Mouse (Mus musculus) MEL (cell line): Measurements from ENCODE around the gene Fndc3b. TPM values are rescaled to one million over a fixed set of nuclear protein-coding genes. Genes with fewer than 3 reads are reported as not detected.

Source experiments
- DNase-seq: peaks from one replicate; pipeline ENCODE4 v3.0.0; 2011; ENCODE audit warnings: low read depth, low spot score
- H3K27ac ChIP-seq: 2 replicates; pipeline ENCODE4 v1.5.1; 2012; ENCODE audit warnings: low read depth, mild to moderate bottlenecking, control low read depth, low read length, moderate library complexity; ENCODE audit not compliant: control insufficient read depth
- H3K27me3 ChIP-seq, 2 experiments: fragments of 150-350 bp in 1 of 2; sonication (generic) in 1 of 2; 2 replicates each; pipeline ENCODE4 v1.6.1; 2012; ENCODE audit warnings: low read length in 2 of 2, mild to moderate bottlenecking in 2 of 2, improper control_type of control experiment in 1 of 2, moderate library complexity in 1 of 2; ENCODE audit not compliant: insufficient read depth in 2 of 2, control insufficient read depth in 1 of 2
- H3K36me3 ChIP-seq, 2 experiments: 2 replicates each; pipeline ENCODE4 v1.6.1; 2012 to 2014; ENCODE audit warnings: low read length in 2 of 2, improper control_type of control experiment in 1 of 2, inconsistent platforms in 1 of 2, mild to moderate bottlenecking in 1 of 2; ENCODE audit not compliant: insufficient read depth in 2 of 2, control insufficient read depth in 1 of 2
- H3K4me1 ChIP-seq, 2 experiments: fragments of 150-350 bp in 1 of 2; sonication (generic) in 1 of 2; 2 replicates each; pipeline ENCODE4 v1.6.1; 2012; ENCODE audit warnings: low read length in 2 of 2, improper control_type of control experiment in 1 of 2, mild to moderate bottlenecking in 1 of 2; ENCODE audit not compliant: insufficient read depth in 2 of 2, control insufficient read depth in 1 of 2
- H3K4me3 ChIP-seq, 2 experiments: fragments of 150-350 bp in 1 of 2; sonication (generic) in 1 of 2; 2 replicates each; pipeline ENCODE4 v1.5.1; 2012; ENCODE audit warnings: low read depth in 2 of 2, low read length in 2 of 2, mild to moderate bottlenecking in 2 of 2, moderate library complexity in 2 of 2, control low read depth in 1 of 2, improper control_type of control experiment in 1 of 2; ENCODE audit not compliant: control insufficient read depth in 1 of 2, insufficient read depth in 1 of 2
- H3K79me2 ChIP-seq: 2 replicates; pipeline ENCODE4 v1.6.1; 2012; ENCODE audit warnings: mild to moderate bottlenecking, low read length, moderate library complexity; ENCODE audit not compliant: control insufficient read depth, poor library complexity, insufficient read depth
- H3K9ac ChIP-seq: 2 replicates; pipeline ENCODE4 v1.6.1; 2012; ENCODE audit warnings: low read depth, mild to moderate bottlenecking, control low read depth, low read length, moderate library complexity; ENCODE audit not compliant: control insufficient read depth, poor library complexity, severe bottlenecking
- H3K9me3 ChIP-seq: fragments of 150-350 bp; sonication (generic); replicated peaks from 2 replicates; pipeline ENCODE4 v1.6.1; 2012; ENCODE audit warnings: mild to moderate bottlenecking, low read length, improper control_type of control experiment, moderate library complexity; ENCODE audit not compliant: insufficient read depth
- BHLHE40 ChIP-seq: IDR thresholded peaks from 2 replicates; pipeline ENCODE4 v1.6.1; 2012; ENCODE audit warnings: low read depth, mild to moderate bottlenecking, inconsistent platforms, low read length, improper control_type of control experiment, borderline replicate concordance
- CHD1 ChIP-seq: IDR thresholded peaks from 2 replicates; pipeline ENCODE4 v1.6.1; 2012; ENCODE audit warnings: low read depth, mild to moderate bottlenecking, inconsistent platforms, low read length, improper control_type of control experiment
- CHD2 ChIP-seq: IDR thresholded peaks from 2 replicates; pipeline ENCODE4 v1.6.1; 2011; ENCODE audit warnings: low read length, improper control_type of control experiment
- CTCF ChIP-seq, 3 experiments: IDR thresholded peaks in 2 of 3; conservative IDR thresholded peaks in 1 of 3; 2 replicates each; pipeline ENCODE4 v1.5.1; 2011 to 2012; ENCODE audit warnings: low read length in 3 of 3, low read depth in 2 of 3, mild to moderate bottlenecking in 2 of 3, improper control_type of control experiment in 1 of 3, inconsistent platforms in 1 of 3, mixed read lengths in 1 of 3, moderate library complexity in 1 of 3; ENCODE audit not compliant: control insufficient read depth in 1 of 3, insufficient read depth in 1 of 3, poor library complexity in 1 of 3, severe bottlenecking in 1 of 3
- E2F4 ChIP-seq: IDR thresholded peaks from 2 replicates; pipeline ENCODE4 v1.6.1; 2011; ENCODE audit warnings: low read depth, low read length, improper control_type of control experiment, borderline replicate concordance
- ELF1 ChIP-seq: IDR thresholded peaks from 2 replicates; pipeline ENCODE4 v1.6.1; 2014; ENCODE audit warnings: low read depth, mild to moderate bottlenecking, inconsistent platforms, low read length, improper control_type of control experiment, moderate library complexity
- EP300 ChIP-seq, 2 experiments: IDR thresholded peaks; 2 replicates each; pipeline ENCODE4 v1.6.1; 2011; ENCODE audit warnings: improper control_type of control experiment in 2 of 2, low read length in 2 of 2, low read depth in 1 of 2, mild to moderate bottlenecking in 1 of 2
- ETS1 ChIP-seq: IDR thresholded peaks from 2 replicates; pipeline ENCODE4 v1.6.1; 2012; ENCODE audit warnings: low read depth, mild to moderate bottlenecking, inconsistent platforms, low read length, improper control_type of control experiment, moderate library complexity
- GABPA ChIP-seq: IDR thresholded peaks from 2 replicates; pipeline ENCODE4 v1.6.1; 2012; ENCODE audit warnings: low read depth, mild to moderate bottlenecking, inconsistent platforms, low read length, improper control_type of control experiment, moderate library complexity
- GATA1 ChIP-seq: IDR thresholded peaks from 2 replicates; pipeline ENCODE4 v1.6.1; 2011; ENCODE audit warnings: low read depth, low read length, improper control_type of control experiment
- HCFC1 ChIP-seq: IDR thresholded peaks from 2 replicates; pipeline ENCODE4 v1.6.1; 2012; ENCODE audit warnings: low read depth, mild to moderate bottlenecking, inconsistent platforms, low read length, improper control_type of control experiment, moderate library complexity
- JUND ChIP-seq: IDR thresholded peaks from 2 replicates; pipeline ENCODE4 v1.6.1; 2011; ENCODE audit warnings: low read depth, mild to moderate bottlenecking, improper control_type of control experiment, low read length
- MAZ ChIP-seq: IDR thresholded peaks from 2 replicates; pipeline ENCODE4 v1.6.1; 2012; ENCODE audit warnings: low read depth, mild to moderate bottlenecking, inconsistent platforms, low read length, improper control_type of control experiment
- MXI1 ChIP-seq: IDR thresholded peaks from 2 replicates; pipeline ENCODE4 v1.6.1; 2011; ENCODE audit warnings: mild to moderate bottlenecking, low read depth, low read length, improper control_type of control experiment
- MYB ChIP-seq: IDR thresholded peaks from 2 replicates; pipeline ENCODE4 v1.6.1; 2011; ENCODE audit warnings: mild to moderate bottlenecking, low read depth, low read length, improper control_type of control experiment
- MYC ChIP-seq: IDR thresholded peaks from 2 replicates; pipeline ENCODE4 v1.6.1; 2011; ENCODE audit warnings: low read depth, mild to moderate bottlenecking, low read length, improper control_type of control experiment, moderate library complexity
- POLR2A ChIP-seq, 2 experiments: IDR thresholded peaks; 2 replicates each; pipeline ENCODE4 v1.6.1; 2011 to 2012; ENCODE audit warnings: low read length in 2 of 2, mild to moderate bottlenecking in 2 of 2, control low read depth in 1 of 2, improper control_type of control experiment in 1 of 2, low read depth in 1 of 2, moderate library complexity in 1 of 2; ENCODE audit not compliant: control insufficient read depth in 1 of 2, insufficient read depth in 1 of 2, poor library complexity in 1 of 2
- POLR2AphosphoS2 ChIP-seq: IDR thresholded peaks from 2 replicates; pipeline ENCODE4 v1.6.1; 2011; ENCODE audit warnings: low read length, improper control_type of control experiment
- POLR2AphosphoS5 ChIP-seq: IDR thresholded peaks from 2 replicates; pipeline ENCODE4 v1.6.1; 2012; ENCODE audit warnings: low read depth, borderline replicate concordance, mild to moderate bottlenecking, inconsistent platforms, low read length, moderate library complexity, mixed read lengths
- RAD21 ChIP-seq: IDR thresholded peaks from 2 replicates; pipeline ENCODE4 v1.6.1; 2011; ENCODE audit warnings: mild to moderate bottlenecking, low read depth, low read length, improper control_type of control experiment
- RCOR1 ChIP-seq: IDR thresholded peaks from 2 replicates; pipeline ENCODE4 v1.6.1; 2012; ENCODE audit warnings: low read depth, mild to moderate bottlenecking, inconsistent platforms, low read length, improper control_type of control experiment
- TBP ChIP-seq: IDR thresholded peaks from 2 replicates; pipeline ENCODE4 v1.8.0; 2011; ENCODE audit warnings: low read depth, low read length, improper control_type of control experiment
- TCF12 ChIP-seq: IDR thresholded peaks from 2 replicates; pipeline ENCODE4 v1.6.1; 2014; ENCODE audit warnings: low read depth, mild to moderate bottlenecking, inconsistent platforms, low read length, improper control_type of control experiment, moderate library complexity
- UBTF ChIP-seq: IDR thresholded peaks from 2 replicates; pipeline ENCODE4 v1.6.1; 2012; ENCODE audit warnings: low read depth, mild to moderate bottlenecking, inconsistent platforms, low read length, improper control_type of control experiment, moderate library complexity, borderline replicate concordance; ENCODE audit not compliant: insufficient read depth
- USF1 ChIP-seq: IDR thresholded peaks from 2 replicates; pipeline ENCODE4 v1.6.1; 2014; ENCODE audit warnings: low read depth, mild to moderate bottlenecking, inconsistent platforms, low read length, improper control_type of control experiment, moderate library complexity
- ZKSCAN1 ChIP-seq: IDR thresholded peaks from 2 replicates; pipeline ENCODE4 v1.6.1; 2012; ENCODE audit warnings: low read depth, mild to moderate bottlenecking, inconsistent platforms, low read length, improper control_type of control experiment, moderate library complexity
- ZMIZ1 ChIP-seq: IDR thresholded peaks from 2 replicates; pipeline ENCODE4 v1.6.1; 2012; ENCODE audit warnings: low read depth, mild to moderate bottlenecking, inconsistent platforms, low read length, improper control_type of control experiment, moderate library complexity
- ZNF384 ChIP-seq: IDR thresholded peaks from 2 replicates; pipeline ENCODE4 v1.6.1; 2012; ENCODE audit warnings: low read depth, mild to moderate bottlenecking, inconsistent platforms, low read length, improper control_type of control experiment
- polyA plus RNA-seq, 2 experiments: library from polyadenylated mRNA; stranded (reverse) in 1 of 2; unstranded in 1 of 2; fragments of >175 nt in 1 of 2; fragments of >200 nt in 1 of 2; gene quantifications; 2 replicates each; pipeline versions ENCODE4 v1.2.1 to v1.2.4; 2012; ENCODE audit warnings: low replicate concordance in 2 of 2, low read depth in 1 of 2; ENCODE audit not compliant: insufficient read length in 2 of 2, insufficient read depth in 1 of 2, missing spikeins in 1 of 2
- total RNA-seq: library from RNA; depleted of rRNA; stranded (reverse); fragments of 300-350 nt; gene quantifications from 2 replicates; pipeline ENCODE4 v1.2.3, GENCODE M21; 2012; rRNA removed

The Fndc3b gene
- total RNA-seq, result not detected in 2 replicates
- polyA plus RNA-seq, result not detected

DNA sequence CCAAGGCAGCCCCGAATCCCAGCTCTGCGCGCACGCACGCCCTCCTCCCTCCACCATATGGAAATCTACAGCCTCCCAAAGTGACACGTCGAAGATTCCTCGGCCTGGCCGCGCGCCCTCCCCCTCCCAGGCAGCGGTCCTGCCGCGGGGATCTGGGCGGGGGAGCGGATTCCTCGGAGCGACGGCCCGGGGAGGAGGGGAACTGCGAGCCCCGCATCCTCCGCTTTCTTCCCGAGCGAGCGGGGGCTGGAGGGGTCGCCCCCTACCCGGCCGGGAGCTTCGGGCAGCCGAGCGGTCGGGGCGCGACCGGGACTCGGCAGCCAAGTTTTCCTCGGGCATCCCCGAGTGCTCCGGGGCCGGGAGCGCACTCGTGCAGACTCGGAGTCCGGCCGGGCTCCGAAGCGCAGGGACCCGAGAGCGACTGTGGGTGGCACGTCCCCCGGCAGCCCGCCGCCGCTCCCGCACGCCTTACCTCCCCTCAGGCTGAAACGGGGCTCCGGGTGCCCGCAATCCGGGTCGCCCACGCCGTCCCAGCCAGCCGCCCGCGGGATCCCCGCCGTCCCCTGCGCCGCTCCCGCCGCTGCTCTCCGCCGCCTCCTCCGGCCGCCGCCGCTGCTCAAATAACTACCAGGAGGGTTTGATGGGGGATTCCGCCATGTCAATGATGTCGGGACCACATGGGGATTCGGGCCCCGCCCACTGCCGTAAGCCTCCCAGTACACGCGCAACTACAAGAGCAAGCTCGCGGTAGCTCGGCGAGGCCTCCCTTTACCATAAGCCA lies at the start of gene Fndc3b:
Fndc3b (minus strand) TSS at position 660 of the 781 bp plus-strand sequence.
- TF ChIP-seq TCF12 (no peak), CHD2 (no peak), POLR2AphosphoS2 (no peak), MXI1 (no peak), GATA1 (no peak), MAZ (no peak), ELF1 (no peak), HCFC1 (no peak), RCOR1 (no peak), ZMIZ1 (no peak), USF1 (no peak), CTCF (IDR thresholded peaks at IDR 0.05 in 2 of 3, conservative IDR thresholded peaks at IDR 0.05 in 1 of 3; ENCODE audit: control insufficient read depth in 1 of 3, insufficient read depth in 1 of 3, low read depth in 2 of 3, low read length in 3 of 3, poor library complexity in 1 of 3, severe bottlenecking in 1 of 3) (no peak), ZNF384 (no peak), RAD21 (no peak), BHLHE40 (no peak)
- H3K36me3 ChIP-seq, result no peaks in the 10 kb centered on the region
- H3K9ac ChIP-seq, result no peak within 1 kb of the TSS
- H3K79me2 ChIP-seq, result no peaks in the 10 kb centered on the region
- H3K4me3 ChIP-seq, result no peak within 1 kb of the TSS
- H3K27me3 ChIP-seq, result no peaks in the 10 kb centered on the region
- no peak within 1 kb of the TSS for H3K27ac ChIP-seq
- DNase-seq, result no peak
- H3K4me1 ChIP-seq, result no peaks in the 10 kb centered on the region
- no peaks in the 10 kb centered on the region for H3K9me3 ChIP-seq

DNA sequence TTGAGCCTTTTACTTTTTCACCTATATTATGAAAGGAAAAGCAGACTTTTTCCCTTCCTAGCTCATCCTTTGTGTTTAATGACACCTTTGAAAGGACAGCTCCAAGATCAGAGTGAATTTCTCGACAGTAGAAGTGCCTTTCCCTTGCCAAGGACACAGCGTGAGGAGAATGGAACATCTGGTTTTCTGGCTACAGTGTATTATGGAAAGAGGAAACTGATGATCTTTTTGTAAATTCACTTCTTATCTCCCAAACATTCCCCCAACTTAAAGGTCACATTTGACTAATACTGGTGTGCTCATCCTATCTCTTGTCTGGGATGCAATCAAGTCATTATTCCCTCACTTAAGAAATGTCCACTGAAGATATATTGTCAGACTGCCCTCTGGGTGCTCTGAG lies 49.2 kb upstream of the Fndc3b start:
- DNase-seq, result no peak
- no peaks in the 10 kb centered on the region for H3K36me3 ChIP-seq
- H3K9me3 ChIP-seq, result no peaks in the 10 kb centered on the region
- H3K27me3 ChIP-seq, result no peaks in the 10 kb centered on the region
- no peaks in the 10 kb centered on the region for H3K4me1 ChIP-seq
- no peak for TF ChIP-seq EP300 (IDR thresholded peaks at IDR 0.05; ENCODE audit: low read depth in 1 of 2, low read length in 2 of 2)
- TF ChIP-seq CHD2, result no peak
- no peak for TF ChIP-seq MYB
- no peak for TF ChIP-seq BHLHE40
- TF ChIP-seq POLR2AphosphoS2, result no peak
- no peak for TF ChIP-seq RAD21
- TF ChIP-seq USF1, result no peak
- TF ChIP-seq POLR2AphosphoS5, result no peak
- no peak for TF ChIP-seq UBTF
- TF ChIP-seq TBP, result no peak
- TF ChIP-seq ZKSCAN1, result no peak
- no peak for TF ChIP-seq POLR2A (IDR thresholded peaks at IDR 0.05; ENCODE audit: control insufficient read depth in 1 of 2, insufficient read depth in 1 of 2, low read depth in 1 of 2, low read length in 2 of 2, poor library complexity in 1 of 2)
- TF ChIP-seq ETS1, result no peak
- no peak for TF ChIP-seq JUND
- TF ChIP-seq E2F4, result no peak
- no peak for TF ChIP-seq GABPA
- no peak for TF ChIP-seq MYC
- no peak for TF ChIP-seq ZMIZ1
- TF ChIP-seq CHD1, result no peak
- TF ChIP-seq ZNF384, result no peak
- TF ChIP-seq, all 39 proteins: peak for 0
- Histone ChIP-seq H3K79me2 (no peaks in the 10 kb centered on the region), H3K4me3 (no peak overlapping the region), H3K27ac (no peak overlapping the region), H3K9ac (no peak overlapping the region)
